ENCODE assay signal across 8 mouse cellular contexts in the genomic region with DNA sequence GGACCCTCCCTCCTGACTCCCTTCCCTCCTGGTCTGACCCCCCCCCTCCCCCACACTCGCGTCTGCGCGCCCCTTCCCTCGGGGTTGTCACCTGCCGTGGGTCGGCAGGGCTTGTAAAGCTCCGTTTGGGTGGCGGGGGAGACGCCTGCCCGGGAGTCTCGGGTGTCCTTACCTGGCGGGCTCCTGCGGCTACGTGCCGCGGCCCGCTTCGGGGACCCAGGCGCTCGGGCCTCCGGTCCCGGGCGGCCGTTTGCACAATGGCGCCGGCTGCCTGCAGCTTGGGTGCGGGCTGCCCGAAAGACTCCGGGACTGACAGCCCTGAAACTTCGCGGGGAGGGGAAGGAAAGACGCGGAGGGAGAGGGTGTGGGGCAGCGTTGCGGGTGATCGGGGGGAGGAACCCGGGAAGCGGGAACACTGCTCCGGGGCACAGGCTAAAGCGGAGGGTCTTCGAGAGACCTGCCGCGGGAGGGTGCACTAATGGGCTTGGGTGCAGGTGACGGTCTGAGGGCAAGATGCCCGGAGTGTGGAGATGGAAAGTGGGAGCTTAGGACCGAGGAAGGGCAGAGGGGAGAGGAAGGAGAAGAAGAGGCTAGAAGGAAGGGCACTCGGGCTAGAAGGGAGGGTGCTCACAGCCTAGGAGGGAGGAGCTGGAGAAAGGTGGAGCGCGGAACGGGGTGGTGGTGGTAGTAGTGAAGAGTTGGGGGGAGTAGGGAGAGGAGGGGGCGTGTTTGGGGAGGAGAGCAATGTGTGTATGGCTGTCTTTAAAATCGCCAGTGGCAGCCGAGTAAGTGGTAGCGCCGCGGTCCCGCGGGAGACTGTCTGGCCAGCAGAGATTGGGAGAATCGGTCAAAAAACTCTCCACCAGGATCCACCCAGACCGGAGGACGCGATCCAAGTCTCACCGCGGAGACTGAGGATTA. TPM values are rescaled to one million over a fixed set of nuclear protein-coding genes. Genes with fewer than 3 reads are reported as not detected.
DNase-seq lines count a peak whose midpoint lies in the region; ATAC-seq lines count a peak whose summit lies in the region.

A gene (minus strand): TSS at position 645 of the 921 bp plus-strand sequence.

- peaks cover 2% of the 10 kb centered on the region; the same call in 1 of the 2 replicates for H3K27me3 ChIP-seq in hindbrain, embryonic 16.5 days (replicated peaks; ENCODE audit: control insufficient read depth, insufficient read depth, low read length)

- H3K79me2 ChIP-seq in macrophage (ENCODE audit: inconsistent target): no peaks in the 10 kb centered on the region; the same call in 1 of the 2 replicates

- DNase-seq in ZHBTc4 (ENCODE audit: low read depth, low spot score): peak; percentile 63
- DNase-seq in cerebellum, postnatal 14 days: peak; percentile 70 to 71
- DNase-seq in gastrocnemius, adult 8-10 months (ENCODE audit: low spot score in 2 of 2): peak; percentile 26 to 36
- DNase-seq in left cerebral cortex, adult 8-10 months (ENCODE audit: low spot score in 2 of 2): peak in 1 of 2 experiments; percentile 36
- DNase-seq in right cerebral cortex, adult 2 months (ENCODE audit: low spot score in 2 of 2): peak; percentile 32 to 47

- ATAC-seq in hindbrain, embryonic 16.5 days: peak; percentile 58
- ATAC-seq in erythroid progenitor cell, adult 5-6 weeks (replicated peaks; ENCODE audit: low FRiP score, poor library complexity, severe bottlenecking): no peak

- peak within 1 kb of the TSS; percentile 83 for H3K4me3 ChIP-seq in hindbrain, embryonic 16.5 days (ENCODE audit: low read length)
- peak within 1 kb of the TSS; percentile 70 for H3K4me3 ChIP-seq in macrophage (ENCODE audit: inconsistent target)

- peak within 1 kb of the TSS; percentile 79 for H3K4me2 ChIP-seq in hindbrain, embryonic 16.5 days (ENCODE audit: low read length)

- H3K9me3 ChIP-seq in hindbrain, embryonic 16.5 days (ENCODE audit: control insufficient read depth, low read length): no peaks in the 10 kb centered on the region

- peaks cover 8% of the 10 kb centered on the region for H3K36me3 ChIP-seq in hindbrain, embryonic 16.5 days (ENCODE audit: control insufficient read depth, insufficient read depth, low read length)
- peaks cover 23% of the 10 kb centered on the region for H3K36me3 ChIP-seq in macrophage (ENCODE audit: inconsistent target)

- peak within 1 kb of the TSS; percentile 91 for H3K9ac ChIP-seq in hindbrain, embryonic 16.5 days (ENCODE audit: low read depth, low read length)

- WGBS in hindbrain, embryonic 16.5 days: under 1% methylated on average over 65 of the region's 65 CpGs
- 2% methylated on average over 64 of the region's 65 CpGs for WGBS in macrophage (ENCODE audit: missing documents)

- H3K4me1 ChIP-seq in hindbrain, embryonic 16.5 days (ENCODE audit: control insufficient read depth, insufficient read depth, low read depth, low read length): peaks cover 11% of the 10 kb centered on the region

- peak within 1 kb of the TSS; percentile 88 for H3K27ac ChIP-seq in hindbrain, embryonic 16.5 days (ENCODE audit: low read depth, low read length)
- H3K27ac ChIP-seq in macrophage: peak within 1 kb of the TSS; percentile 82

RNA-seq across cellular contexts. Expression of the gene that starts here (rescaled TPM):
- 10 to 100 TPM; 42.9 to 63.5 (median 51.4) TPM for total RNA-seq in gastrocnemius, adult 8-10 months (2022)
- 26.3 and 27.8 TPM in 2 replicates for polyA plus RNA-seq in hindbrain, embryonic 16.5 days (2015; fragmentation: Nextera tagmentation; extraction: Ambion mirVana)
- 10 to 100 TPM; 36.6 to 46.3 (median 38.6) TPM for total RNA-seq in left cerebral cortex, adult 8-10 months (2022)
- 10 to 100 TPM in 19 of 26 experiments, 1 to 10 TPM in 7; 3.4 to 46.3 (median 23.6) TPM for total RNA-seq in macrophage (2018; cell fraction: chromatin; rRNA removed)
- total RNA-seq in macrophage (2018; cell fraction: cytosol; rRNA removed): 10 to 100 TPM in 25 of 26 experiments, 1 to 10 TPM in 1; 9.7 to 31.9 (median 21.3) TPM
- 10 to 100 TPM in 19 of 26 experiments, 1 to 10 TPM in 7; 3.3 to 39.3 (median 19.9) TPM for total RNA-seq in macrophage (2018; cell fraction: nucleus; rRNA removed)
- 13.5 to 23.8 TPM (median 17.5 TPM) in 3 replicates for polyA plus RNA-seq in macrophage (2018)
- 1.3 TPM in 1 of 2 replicates, not detected in the other for total RNA-seq in erythroid progenitor cell, adult 5-6 weeks (2015; ENCODE audit: low replicate concordance)
- total RNA-seq in erythroid progenitor cell, adult 5-6 weeks (2017; ENCODE audit: low replicate concordance): 5.0 TPM in 1 of 2 replicates, not detected in the other

Comparison
In these comparisons a context has a peak if more than half of its experiments do, and no peak if none do; other contexts are left out.
1. RNA of the gene that starts here (total RNA-seq): 42.9 to 63.5 TPM in gastrocnemius, adult 8-10 months and 36.6 to 46.3 TPM in left cerebral cortex, adult 8-10 months; 1.3 to 5.0 TPM in erythroid progenitor cell, adult 5-6 weeks; every median in the first group is over 4 times any median in the second.